Mouse (Mus musculus) cerebellum, adult 2 months (tissue): ENCODE results near the gene Unc5c. TPM values are rescaled to one million over a fixed set of nuclear protein-coding genes. Genes with fewer than 3 reads are reported as not detected.

Source experiments
- DNase-seq, 2 experiments: peaks; one replicate each; pipeline ENCODE4 v3.0.0; 2021
- H3K27ac ChIP-seq: fragments of 200-500 bp; 2 replicates; pipeline ENCODE4 v1.5.1; 2012; ENCODE audit warnings: low read length, control low read depth, inconsistent platforms; ENCODE audit not compliant: insufficient read depth
- H3K27me3 ChIP-seq: fragments of 200-500 bp; 2 replicates; pipeline ENCODE4 v1.6.1; 2012; ENCODE audit warnings: inconsistent platforms, mild to moderate bottlenecking, low read length, moderate library complexity; ENCODE audit not compliant: control insufficient read depth, insufficient read depth
- H3K4me1 ChIP-seq: fragments of 200-500 bp; 2 replicates; pipeline ENCODE4 v1.6.1; 2011; ENCODE audit warnings: low read length; ENCODE audit not compliant: control insufficient read depth, insufficient read depth
- H3K4me3 ChIP-seq: fragments of 200-500 bp; replicated peaks from 2 replicates; pipeline ENCODE3; 2011; ENCODE audit warnings: mild to moderate bottlenecking, low read depth, low read length, control low read depth; ENCODE audit not compliant: insufficient read depth
- CTCF ChIP-seq: fragments of 200-500 bp; IDR thresholded peaks from 2 replicates; pipeline ENCODE4 v1.5.1; 2011; ENCODE audit warnings: low read depth, mild to moderate bottlenecking, control low read depth, low read length, moderate library complexity, borderline replicate concordance; ENCODE audit not compliant: insufficient read depth
- POLR2A ChIP-seq: fragments of 200-500 bp; IDR thresholded peaks from 2 replicates; pipeline ENCODE4 v1.6.1; 2011; ENCODE audit warnings: low read length, control low read depth, borderline replicate concordance; ENCODE audit not compliant: insufficient read depth
- WGBS: fragments of 180-500 bp; shearing (Covaris S2); methylation state at CpG from one replicate; pipeline ENCODE4 v1.1.7; 2018; 5-methylcytosine and 5-hydroxymethylcytosine counted together
- polyA plus RNA-seq: library from polyadenylated mRNA; depleted of rRNA; stranded (reverse); fragments of >200 nt; gene quantifications from 2 replicates; pipeline ENCODE4 v1.2.3, GENCODE M21; 2012

Unc5c gene
- polyA plus RNA-seq, 1 experiment, result 19.4 TPM

- Histone ChIP-seq H3K27me3 (no peaks in the 10 kb centered on the region), H3K27ac (no peak overlapping the region), H3K4me3 (no peak overlapping the region), H3K4me1 (no peaks in the 10 kb centered on the region)
- DNase-seq, result peak; percentile 45 to 49
- TF ChIP-seq CTCF (peak; percentile 70; the same call in 1 of the 2 replicates), POLR2A (no peak)
- 36% methylated on average over 7 of the region's 7 CpGs for WGBS
Observed at GRCm38 (mm10) chr3:141838864-141839263, 373.8 kb downstream of the Unc5c start.

- no peaks in the 10 kb centered on the region for H3K4me1 ChIP-seq
- no peak for DNase-seq
- H3K27ac ChIP-seq, result no peak overlapping the region
- H3K27me3 ChIP-seq, result no peaks in the 10 kb centered on the region
- no peak for TF ChIP-seq CTCF
- TF ChIP-seq POLR2A, result no peak
- no peak overlapping the region for H3K4me3 ChIP-seq
- WGBS, result 55% methylated on average over 1 of the region's 1 CpGs
Observed at GRCm38 (mm10) chr3:141849206-141849605, 384.2 kb downstream of the Unc5c start.

- Histone ChIP-seq H3K27me3 (no peaks in the 10 kb centered on the region), H3K4me3 (no peak overlapping the region), H3K27ac (no peak overlapping the region), H3K4me1 (no peaks in the 10 kb centered on the region)
- no peak for DNase-seq
- 80% methylated on average over 7 of the region's 7 CpGs for WGBS
- no peak for TF ChIP-seq POLR2A
- no peak for TF ChIP-seq CTCF
Observed at GRCm38 (mm10) chr3:141850141-141850540, 385.1 kb downstream of the Unc5c start.

- H3K4me3 ChIP-seq, result no peak overlapping the region
- no peaks in the 10 kb centered on the region for H3K27me3 ChIP-seq
- H3K4me1 ChIP-seq, result no peaks in the 10 kb centered on the region
- no peak overlapping the region for H3K27ac ChIP-seq
- 88% methylated on average over 4 of the region's 4 CpGs for WGBS
- TF ChIP-seq CTCF (no peak), POLR2A (no peak)
- no peak for DNase-seq
Observed at GRCm38 (mm10) chr3:141854339-141854738, 389.3 kb downstream of the Unc5c start.

GRCm38 (mm10) chr3:141857123-141857522 is 392.1 kb downstream of the Unc5c start:
- Histone ChIP-seq H3K4me1 (no peaks in the 10 kb centered on the region), H3K27me3 (no peaks in the 10 kb centered on the region), H3K4me3 (no peak overlapping the region), H3K27ac (no peak overlapping the region)
- no peak for DNase-seq
- TF ChIP-seq CTCF (no peak), POLR2A (no peak)
- 92% methylated on average over 8 of the region's 8 CpGs for WGBS

- Histone ChIP-seq H3K4me1 (no peaks in the 10 kb centered on the region), H3K27me3 (no peaks in the 10 kb centered on the region), H3K4me3 (no peak overlapping the region), H3K27ac (no peak overlapping the region)
- TF ChIP-seq POLR2A (no peak), CTCF (peak; percentile 80)
- DNase-seq, result peak; percentile 41 to 43
- 22% methylated on average over 13 of the region's 13 CpGs for WGBS
Observed at GRCm38 (mm10) chr3:141862816-141863461, 397.9 kb downstream of the Unc5c start.

GRCm38 (mm10) chr3:141871805-141872204 is 406.8 kb downstream of the Unc5c start:
- Histone ChIP-seq H3K4me3 (no peak overlapping the region), H3K27me3 (no peaks in the 10 kb centered on the region), H3K27ac (no peak overlapping the region), H3K4me1 (no peaks in the 10 kb centered on the region)
- TF ChIP-seq CTCF (no peak), POLR2A (no peak)
- DNase-seq, result no peak
- WGBS, result 90% methylated on average over 3 of the region's 3 CpGs

- no peak overlapping the region for H3K4me3 ChIP-seq
- no peaks in the 10 kb centered on the region for H3K4me1 ChIP-seq
- H3K27ac ChIP-seq, result no peak overlapping the region
- no peaks in the 10 kb centered on the region for H3K27me3 ChIP-seq
- 55% methylated on average over 10 of the region's 10 CpGs for WGBS
- TF ChIP-seq CTCF (no peak), POLR2A (no peak)
- DNase-seq, result no peak
Observed at GRCm38 (mm10) chr3:141872337-141873042, 407.5 kb downstream of the Unc5c start.
